Mouse (Mus musculus) bone marrow macrophage, adult 2 months (primary cell): ENCODE measurements around the gene Flcn.

Source experiments
- CTCF ChIP-seq: IDR thresholded peaks from 2 replicates; pipeline ENCODE4 v1.5.1; 2012; ENCODE audit warnings: low read depth, mild to moderate bottlenecking, low read length, moderate library complexity
- POLR2A ChIP-seq: IDR thresholded peaks from 2 replicates; pipeline ENCODE4 v1.6.1; 2012; ENCODE audit warnings: mild to moderate bottlenecking, low read depth, low read length, borderline replicate concordance

GRCm38 (mm10) chr11:59769738-59770137 is 40.1 kb downstream of the Flcn start:
- TF ChIP-seq POLR2A: no peak
- TF ChIP-seq CTCF: no peak
